Mouse (Mus musculus): ENCODE data around the gene Six3. TPM values are rescaled to one million over a fixed set of nuclear protein-coding genes. Genes with fewer than 3 reads are reported as not detected.

Six3 gene
- total RNA-seq (2021) (not detected), polyA plus RNA-seq (2012; rRNA removed) (not detected in 2 replicates)
- long read RNA-seq, result 0 reads

DNA sequence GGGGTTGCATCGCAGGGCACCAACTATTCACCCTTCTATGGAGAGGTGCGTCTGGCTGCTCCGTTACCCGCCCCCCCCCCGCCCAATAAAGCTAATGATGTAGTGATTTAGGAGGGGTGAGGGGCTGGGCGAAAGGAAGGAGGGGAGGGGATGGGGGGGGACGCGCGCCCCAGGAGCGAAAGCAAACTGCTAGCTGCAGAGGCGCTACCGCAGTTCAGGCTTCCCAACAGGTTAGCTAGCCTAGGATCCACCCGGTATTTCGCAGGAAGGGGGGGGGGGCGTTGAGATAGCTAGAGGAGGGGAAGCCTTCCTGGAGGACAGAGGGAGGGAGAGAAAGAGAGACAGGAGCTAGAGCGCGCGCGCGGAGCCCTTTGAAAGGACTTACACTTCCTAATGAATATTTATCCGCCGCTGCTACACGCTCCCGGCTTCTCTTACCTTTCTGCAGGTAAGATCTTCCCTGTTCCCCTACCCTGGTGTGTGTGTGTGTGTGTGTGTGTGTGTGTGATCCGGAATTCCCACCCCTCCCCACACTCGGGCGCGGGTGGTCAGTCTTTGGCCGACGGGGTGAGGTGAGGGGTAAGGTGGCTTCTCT lies at the start of gene Six3:
Gene Six3 (plus strand): TSS at position 343 of the 595 bp plus-strand sequence.
- no peak for DNase-seq

- no peak for DNase-seq
Measured at GRCm38 (mm10) chr17:85564107-85564506, 49.3 kb upstream of the Six3 start.

DNA sequence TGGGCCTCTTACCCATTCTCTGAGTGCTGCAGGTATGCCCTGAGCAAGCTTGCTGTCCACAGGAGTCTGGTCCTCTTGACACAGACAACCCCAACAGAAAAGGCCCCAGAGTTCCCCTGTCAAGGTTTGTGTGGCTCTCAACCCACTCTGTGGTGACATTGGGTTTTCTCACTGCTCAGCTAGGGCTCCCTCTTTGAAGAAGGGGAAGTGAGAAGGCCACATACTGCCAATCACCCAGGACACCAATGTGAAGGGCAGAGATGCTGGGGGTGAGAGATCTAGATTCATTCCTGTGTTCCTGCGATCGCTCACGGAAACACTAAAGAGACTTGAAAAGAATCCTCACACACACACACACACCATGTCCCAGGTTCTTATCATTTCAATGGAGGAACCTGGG lies 39.4 kb upstream of the Six3 start:
- DNase-seq, result no peak

- no peak for DNase-seq
Measured at GRCm38 (mm10) chr17:85578290-85578689, 35.1 kb upstream of the Six3 start.

DNA sequence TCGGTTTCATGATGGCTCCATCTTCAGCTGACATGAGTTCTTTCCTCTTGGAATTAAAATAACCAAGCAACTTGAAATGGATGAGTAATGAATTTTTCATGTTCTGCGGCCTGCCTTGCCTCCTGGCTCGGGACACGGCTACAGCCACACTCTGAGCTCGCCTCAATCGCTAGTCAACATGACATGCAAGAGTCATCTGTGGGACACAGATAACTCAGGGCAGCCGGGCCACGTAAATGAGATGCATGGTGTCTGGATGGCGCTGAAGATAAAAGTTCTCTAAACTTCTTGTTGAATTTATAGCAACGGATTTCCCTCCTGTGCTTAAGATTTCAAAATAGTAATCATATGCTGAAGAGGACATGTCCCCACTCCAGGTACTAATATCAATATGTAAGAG lies 34.1 kb upstream of the Six3 start:
- DNase-seq, result no peak

- DNase-seq, result peak; percentile 9
Measured at GRCm38 (mm10) chr17:85580221-85580620, 33.2 kb upstream of the Six3 start.

DNA sequence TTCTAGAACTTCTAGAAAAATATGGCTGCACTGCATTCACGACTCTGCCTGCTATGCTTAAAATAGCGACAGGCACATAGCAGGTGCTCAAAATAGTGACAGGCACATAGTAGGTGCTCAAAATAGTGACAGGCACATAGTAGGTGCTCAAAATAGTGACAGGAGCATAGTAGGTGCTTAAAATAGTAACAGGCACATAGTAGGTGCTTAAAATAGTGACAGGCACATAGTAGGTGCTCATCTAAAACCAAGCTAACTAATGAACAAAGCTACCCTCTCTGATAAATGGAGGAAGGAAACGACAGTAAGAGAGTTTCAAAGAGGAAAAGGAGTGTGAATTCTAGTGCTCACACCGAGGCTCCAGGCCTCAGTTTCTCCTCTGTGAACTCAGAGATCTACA lies 29.2 kb upstream of the Six3 start:
- DNase-seq, result no peak

GRCm38 (mm10) chr17:85584573-85584972 lies 28.8 kb upstream of the Six3 start:
- no peak for DNase-seq

DNA sequence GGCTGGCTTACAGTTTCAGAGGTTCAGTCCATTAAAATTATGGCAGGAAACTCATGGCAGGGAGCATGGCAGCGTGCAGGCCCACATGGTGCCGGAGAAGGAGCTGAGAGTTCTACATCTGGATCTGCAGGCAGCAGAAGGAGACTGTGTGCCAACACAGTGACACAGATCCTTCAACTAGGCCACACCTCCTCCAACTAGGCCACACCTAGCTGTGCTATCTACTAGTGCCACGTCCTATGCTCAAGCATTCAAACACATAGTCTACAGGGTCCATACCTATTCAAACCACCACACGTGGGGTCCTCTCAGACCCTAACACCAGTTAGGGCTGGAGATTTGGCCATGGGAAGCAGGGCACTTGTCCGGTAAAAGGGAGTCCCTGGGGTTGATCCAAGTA lies 27.6 kb upstream of the Six3 start:
- DNase-seq, result no peak

DNA sequence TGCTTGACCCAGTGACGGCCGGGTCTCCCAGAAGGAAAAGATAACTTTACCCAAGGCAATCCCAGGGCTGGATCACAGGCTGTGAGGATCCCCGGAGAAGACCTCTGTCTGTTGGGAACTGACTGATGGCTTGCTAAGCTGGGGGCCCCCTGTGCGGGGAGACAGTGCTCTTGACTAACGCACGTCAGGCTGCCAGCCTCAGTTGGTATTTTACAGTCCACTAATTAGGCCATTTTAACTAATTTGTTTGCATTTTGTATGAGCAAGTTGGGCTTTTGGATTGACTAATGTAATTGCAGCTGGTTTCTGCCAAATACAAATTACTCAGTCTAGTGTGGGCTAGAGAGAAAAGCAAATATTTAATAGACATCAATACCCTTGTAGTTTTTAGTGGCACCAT lies 21.4 kb upstream of the Six3 start:
- no peak for DNase-seq

GRCm38 (mm10) chr17:85595853-85596252 lies 17.6 kb upstream of the Six3 start:
- no peak for DNase-seq

- no peak for DNase-seq
Measured at GRCm38 (mm10) chr17:85596341-85596890, 17.0 kb upstream of the Six3 start.

DNA sequence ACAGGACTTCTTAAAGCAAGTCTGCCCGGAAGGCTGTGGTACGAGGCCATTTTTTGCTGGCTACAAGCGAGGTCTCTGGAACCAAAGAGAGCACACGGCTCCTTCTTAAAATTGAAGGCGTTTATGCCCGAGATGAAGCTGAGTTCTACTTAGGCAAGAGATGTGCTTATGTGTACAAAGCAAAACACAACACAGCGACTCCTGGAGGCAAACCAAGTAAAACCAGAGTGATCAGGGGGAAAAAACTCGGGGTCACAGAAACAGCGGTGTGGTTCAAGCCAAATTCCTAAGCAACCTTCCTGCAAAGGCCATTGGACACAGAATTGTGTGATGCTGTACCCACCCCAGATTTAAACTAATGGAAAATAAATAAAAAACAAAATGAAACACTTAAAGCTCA lies 13.9 kb upstream of the Six3 start:
- DNase-seq, result no peak

DNA sequence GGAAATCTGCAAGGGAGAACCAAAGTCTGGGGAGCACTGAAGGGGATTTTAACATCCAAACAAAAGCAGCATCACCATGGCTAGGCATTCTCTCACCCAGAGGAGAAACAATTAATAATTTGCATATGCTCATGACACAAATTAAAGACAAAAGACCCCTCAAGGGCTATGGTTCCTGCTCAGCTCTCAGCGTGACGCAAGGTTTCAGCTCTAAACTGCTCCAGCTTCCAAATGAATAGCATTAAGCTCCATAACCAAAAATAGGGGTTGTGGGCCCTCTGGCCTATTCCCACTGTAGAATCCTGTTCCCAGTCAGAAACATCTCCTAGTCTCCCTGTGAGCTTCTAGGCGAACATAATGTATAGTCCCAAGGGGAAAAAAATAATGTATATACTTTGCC lies 6.9 kb upstream of the Six3 start:
- DNase-seq, result no peak

GRCm38 (mm10) chr17:85607556-85608365 lies 5.6 kb upstream of the Six3 start:
- no peak for DNase-seq

DNA sequence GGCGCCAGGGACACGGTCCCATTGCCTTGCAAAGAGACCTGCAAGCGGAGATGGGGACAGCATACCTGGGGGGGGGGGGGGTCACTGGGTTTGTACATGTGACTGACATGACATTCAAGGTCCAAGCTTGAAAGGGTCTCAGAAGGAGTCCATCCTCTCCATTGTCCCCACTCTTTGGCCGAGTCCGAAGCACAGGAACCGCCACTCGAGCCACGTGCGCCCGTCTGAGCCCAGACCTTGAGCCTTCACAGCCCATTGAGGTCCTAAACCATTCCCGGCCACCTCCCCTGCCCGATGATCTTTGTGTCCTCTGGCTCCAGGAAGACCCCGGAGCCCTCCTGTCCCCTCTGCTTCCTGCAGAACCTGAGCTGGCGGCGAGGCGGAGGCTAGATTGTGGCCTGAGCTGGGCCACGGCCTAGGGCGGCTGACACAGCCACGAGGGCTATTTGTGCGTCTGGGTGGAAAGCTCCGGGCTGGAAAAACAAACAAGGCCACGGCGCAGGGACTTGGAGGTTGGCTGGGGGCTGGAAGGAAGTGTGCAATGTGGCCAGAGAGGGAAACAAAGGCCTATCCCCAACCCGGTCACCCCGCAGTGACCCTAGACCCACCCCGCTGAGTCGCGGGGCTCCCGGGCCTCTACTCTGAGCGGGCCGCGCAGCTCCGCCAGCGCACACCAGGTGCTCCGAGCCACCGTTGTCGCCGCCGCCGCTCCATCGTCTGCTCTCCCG lies 4.9 kb upstream of the Six3 start:
- DNase-seq, result no peak

GRCm38 (mm10) chr17:85609094-85609425 lies 4.3 kb upstream of the Six3 start:
- DNase-seq, result no peak

- no peak for DNase-seq
Measured at GRCm38 (mm10) chr17:85609621-85610392, 3.6 kb upstream of the Six3 start.

- no peak for DNase-seq
Measured at GRCm38 (mm10) chr17:85610393-85611115, 2.9 kb upstream of the Six3 start.

DNA sequence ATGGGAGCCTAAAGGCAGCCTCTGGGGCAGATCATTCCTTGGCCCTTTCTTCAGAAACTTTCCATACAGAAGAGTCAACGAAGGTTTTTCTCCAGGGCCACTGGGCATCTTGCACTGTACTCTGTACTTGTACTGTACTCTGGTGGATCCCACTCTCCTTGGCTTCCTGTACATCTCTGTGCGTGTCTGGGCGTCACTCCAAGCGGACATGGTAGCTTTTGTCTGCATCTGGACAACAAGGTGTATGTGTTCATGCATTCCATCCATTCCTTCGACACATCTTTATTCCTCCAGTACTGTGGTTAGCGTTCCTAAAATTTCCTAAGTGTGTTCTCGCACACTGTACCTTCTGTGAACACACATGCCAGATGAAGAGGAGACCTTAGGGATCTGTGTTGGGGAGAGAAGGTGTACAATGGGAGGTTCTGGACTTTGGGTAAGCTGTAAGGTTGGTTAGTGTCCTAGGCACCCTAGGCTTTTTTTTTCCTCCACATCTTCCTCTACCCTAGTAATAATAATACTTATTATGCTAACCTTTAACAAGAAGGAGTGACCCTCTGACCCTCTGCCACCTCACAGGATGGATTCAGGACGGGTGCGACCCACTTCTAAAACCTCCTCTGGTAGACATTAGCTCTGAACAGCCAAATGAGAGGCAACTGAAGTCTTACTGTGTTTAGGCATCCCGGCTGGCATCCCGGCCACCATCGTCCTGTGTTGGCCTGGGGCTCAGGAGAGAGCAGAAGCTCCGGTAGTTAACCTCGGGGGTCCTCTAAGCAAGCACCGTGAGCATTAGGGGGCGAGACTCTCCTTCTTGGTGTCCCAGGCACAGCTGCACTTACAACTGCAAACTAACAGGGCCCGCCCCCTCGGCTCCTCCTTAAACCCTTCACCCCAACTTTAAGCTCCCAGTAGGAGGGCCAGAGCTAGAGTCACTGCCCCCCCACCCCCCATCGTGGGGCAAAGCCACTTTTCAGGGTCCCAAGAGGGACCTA lies 1.6 kb upstream of the Six3 start:
- no peak for DNase-seq

All from adrenal gland, adult 2 months (tissue).